Mouse (Mus musculus): ENCODE measurements at regions not wholly inside any gene's neighbourhood (a gene's known extent, or its start where the extent isn't known, plus 50 kb on each side); places are given as distances from the start of the nearest gene placed in this dataset.
A peak's percentile ranks its signal among the peaks of the same experiment; 100 is the strongest.

- peak overlapping the region; percentile 98 for H3K27ac ChIP-seq (replicated peaks)
- 0 out of 2 replicates have a peak, but pooled peaks cover 7% of the 10 kb centered on the region for H3K9me3 ChIP-seq
- H3K4me3 ChIP-seq: peak overlapping the region; percentile 36
- peak overlapping the region; percentile 66 for H3K9ac ChIP-seq (replicated peaks)
- no peaks in the 10 kb centered on the region for H3K36me3 ChIP-seq
- peak; percentile 96 for ATAC-seq (ENCODE audit: low FRiP score, low read depth)
- under 1% methylated on average over 18 of the region's 18 CpGs for WGBS
- H3K4me1 ChIP-seq: peaks cover 18% of the 10 kb centered on the region
- H3K27me3 ChIP-seq: no peaks in the 10 kb centered on the region
- H3K4me2 ChIP-seq (replicated peaks): peak overlapping the region; percentile 60
Measured at GRCm38 (mm10) chr9:41273171-41273781, 111.8 kb upstream of the Ubash3b start.

- Histone ChIP-seq H3K4me1 (peaks cover 18% of the 10 kb centered on the region), H3K27ac (replicated peaks) (peak overlapping the region; percentile 98), H3K27me3 (no peaks in the 10 kb centered on the region), H3K9ac (replicated peaks) (peak overlapping the region; percentile 66), H3K4me3 (peak overlapping the region; percentile 36; the same call in 1 of the 2 replicates), H3K9me3 (0 out of 2 replicates have a peak, but pooled peaks cover 6% of the 10 kb centered on the region), H3K4me2 (replicated peaks) (peak overlapping the region; percentile 60), H3K36me3 (no peaks in the 10 kb centered on the region)
- peak; percentile 3; the same call in 1 of the 2 replicates for ATAC-seq (ENCODE audit: low FRiP score, low read depth)
- 8% methylated on average over 6 of the region's 6 CpGs for WGBS
Measured at GRCm38 (mm10) chr9:41272596-41272995, 111.1 kb upstream of the Ubash3b start.

GRCm38 (mm10) chr9:41268112-41268511 lies 106.6 kb upstream of the Ubash3b start:
- H3K36me3 ChIP-seq: no peaks in the 10 kb centered on the region
- peaks cover 16% of the 10 kb centered on the region for H3K4me1 ChIP-seq
- no peak overlapping the region for H3K27ac ChIP-seq (replicated peaks)
- H3K9me3 ChIP-seq: no peaks in the 10 kb centered on the region
- 35% methylated on average over 3 of the region's 3 CpGs for WGBS
- H3K27me3 ChIP-seq: no peaks in the 10 kb centered on the region
- no peak overlapping the region for H3K4me2 ChIP-seq (replicated peaks)
- H3K9ac ChIP-seq (replicated peaks): no peak overlapping the region
- H3K4me3 ChIP-seq: no peak overlapping the region
- ATAC-seq (ENCODE audit: low FRiP score, low read depth): no peak

GRCm38 (mm10) chr9:41264485-41264884 lies 103.0 kb upstream of the Ubash3b start:
- H3K9ac ChIP-seq (replicated peaks): no peak overlapping the region
- H3K36me3 ChIP-seq: no peaks in the 10 kb centered on the region
- no peak overlapping the region for H3K4me2 ChIP-seq (replicated peaks)
- H3K27me3 ChIP-seq: no peaks in the 10 kb centered on the region
- no peak for ATAC-seq (ENCODE audit: low FRiP score, low read depth)
- H3K4me1 ChIP-seq: peaks cover 8% of the 10 kb centered on the region
- no peak overlapping the region; the same call in 1 of the 2 replicates for H3K27ac ChIP-seq (replicated peaks)
- H3K9me3 ChIP-seq: no peaks in the 10 kb centered on the region
- H3K4me3 ChIP-seq: no peak overlapping the region
- 53% methylated on average over 6 of the region's 6 CpGs for WGBS

GRCm38 (mm10) chr9:41257244-41257643 lies 95.7 kb upstream of the Ubash3b start:
- 87% methylated on average over 1 of the region's 1 CpGs for WGBS
- Histone ChIP-seq H3K36me3 (no peaks in the 10 kb centered on the region), H3K27me3 (no peaks in the 10 kb centered on the region), H3K9me3 (no peaks in the 10 kb centered on the region), H3K4me3 (no peak overlapping the region), H3K9ac (replicated peaks) (no peak overlapping the region), H3K4me2 (replicated peaks) (no peak overlapping the region), H3K4me1 (no peaks in the 10 kb centered on the region), H3K27ac (replicated peaks) (no peak overlapping the region)
- no peak for ATAC-seq (ENCODE audit: low FRiP score, low read depth)

GRCm38 (mm10) chr9:41242372-41242771 lies 80.9 kb upstream of the Ubash3b start:
- no peak for ATAC-seq (ENCODE audit: low FRiP score, low read depth)
- Histone ChIP-seq H3K27ac (replicated peaks) (no peak overlapping the region), H3K36me3 (no peaks in the 10 kb centered on the region), H3K4me1 (no peaks in the 10 kb centered on the region), H3K4me3 (no peak overlapping the region), H3K9ac (replicated peaks) (no peak overlapping the region), H3K4me2 (replicated peaks) (no peak overlapping the region), H3K9me3 (no peaks in the 10 kb centered on the region), H3K27me3 (no peaks in the 10 kb centered on the region)
- WGBS: 85% methylated on average over 7 of the region's 7 CpGs

GRCm38 (mm10) chr9:41239097-41239451 lies 77.6 kb upstream of the Ubash3b start:
- 0 out of 2 replicates have a peak, but pooled peaks cover 4% of the 10 kb centered on the region for H3K9me3 ChIP-seq
- H3K27ac ChIP-seq (replicated peaks): no peak overlapping the region
- no peak overlapping the region for H3K9ac ChIP-seq (replicated peaks)
- no peaks in the 10 kb centered on the region for H3K27me3 ChIP-seq
- no peak overlapping the region for H3K4me3 ChIP-seq
- WGBS: 80% methylated on average over 5 of the region's 5 CpGs
- H3K36me3 ChIP-seq: no peaks in the 10 kb centered on the region
- H3K4me1 ChIP-seq: no peaks in the 10 kb centered on the region
- no peak for ATAC-seq (ENCODE audit: low FRiP score, low read depth)
- no peak overlapping the region for H3K4me2 ChIP-seq (replicated peaks)

GRCm38 (mm10) chr9:41238395-41239096 lies 77.0 kb upstream of the Ubash3b start:
- Histone ChIP-seq H3K4me2 (replicated peaks) (no peak overlapping the region), H3K36me3 (no peaks in the 10 kb centered on the region), H3K27me3 (no peaks in the 10 kb centered on the region), H3K4me1 (no peaks in the 10 kb centered on the region), H3K27ac (replicated peaks) (no peak overlapping the region), H3K9ac (replicated peaks) (no peak overlapping the region), H3K9me3 (0 out of 2 replicates have a peak, but pooled peaks cover 4% of the 10 kb centered on the region), H3K4me3 (no peak overlapping the region)
- no peak for ATAC-seq (ENCODE audit: low FRiP score, low read depth)
- WGBS: 73% methylated on average over 5 of the region's 5 CpGs

- no peak overlapping the region for H3K9ac ChIP-seq (replicated peaks)
- no peaks in the 10 kb centered on the region for H3K4me1 ChIP-seq
- H3K27me3 ChIP-seq: no peaks in the 10 kb centered on the region
- H3K4me2 ChIP-seq (replicated peaks): no peak overlapping the region
- H3K9me3 ChIP-seq: 0 out of 2 replicates have a peak, but pooled peaks cover 4% of the 10 kb centered on the region
- H3K36me3 ChIP-seq: no peaks in the 10 kb centered on the region
- WGBS: 42% methylated on average over 5 of the region's 5 CpGs
- H3K27ac ChIP-seq (replicated peaks): no peak overlapping the region
- no peak overlapping the region for H3K4me3 ChIP-seq
- no peak for ATAC-seq (ENCODE audit: low FRiP score, low read depth)
Measured at GRCm38 (mm10) chr9:41237265-41237664, 75.8 kb upstream of the Ubash3b start.

- ATAC-seq (ENCODE audit: low FRiP score, low read depth): peak; percentile 72; the same call in 1 of the 2 replicates
- Histone ChIP-seq H3K4me1 (peaks cover 20% of the 10 kb centered on the region), H3K27me3 (no peaks in the 10 kb centered on the region), H3K36me3 (no peaks in the 10 kb centered on the region), H3K4me2 (replicated peaks) (peak overlapping the region; percentile 53), H3K9ac (replicated peaks) (peak overlapping the region; percentile 46), H3K27ac (replicated peaks) (peak overlapping the region; percentile 90), H3K4me3 (peak overlapping the region; percentile 30), H3K9me3 (no peaks in the 10 kb centered on the region)
- 4% methylated on average over 5 of the region's 5 CpGs for WGBS
Measured at GRCm38 (mm10) chr9:41229225-41229582, 67.7 kb upstream of the Ubash3b start.

GRCm38 (mm10) chr9:41228425-41229224 lies 67.1 kb upstream of the Ubash3b start:
- no peaks in the 10 kb centered on the region for H3K27me3 ChIP-seq
- 4% methylated on average over 29 of the region's 29 CpGs for WGBS
- peak overlapping the region; percentile 90 for H3K27ac ChIP-seq (replicated peaks)
- no peaks in the 10 kb centered on the region for H3K36me3 ChIP-seq
- no peaks in the 10 kb centered on the region for H3K9me3 ChIP-seq
- H3K4me1 ChIP-seq: peaks cover 25% of the 10 kb centered on the region
- ATAC-seq (ENCODE audit: low FRiP score, low read depth): peak; percentile 88
- peak overlapping the region; percentile 30 for H3K4me3 ChIP-seq
- H3K4me2 ChIP-seq (replicated peaks): peak overlapping the region; percentile 53
- H3K9ac ChIP-seq (replicated peaks): peak overlapping the region; percentile 46

GRCm38 (mm10) chr9:41223406-41223805 lies 61.9 kb upstream of the Ubash3b start:
- Histone ChIP-seq H3K4me2 (replicated peaks) (no peak overlapping the region), H3K36me3 (no peaks in the 10 kb centered on the region), H3K27ac (replicated peaks) (no peak overlapping the region), H3K9ac (replicated peaks) (no peak overlapping the region), H3K4me1 (peaks cover 12% of the 10 kb centered on the region; the same call in 1 of the 2 replicates), H3K27me3 (no peaks in the 10 kb centered on the region), H3K9me3 (no peaks in the 10 kb centered on the region), H3K4me3 (no peak overlapping the region)
- WGBS: 57% methylated on average over 11 of the region's 11 CpGs
- no peak for ATAC-seq (ENCODE audit: low FRiP score, low read depth)
